Comparison of ENCODE assay signal across 16 mouse cellular contexts in the genomic region with DNA sequence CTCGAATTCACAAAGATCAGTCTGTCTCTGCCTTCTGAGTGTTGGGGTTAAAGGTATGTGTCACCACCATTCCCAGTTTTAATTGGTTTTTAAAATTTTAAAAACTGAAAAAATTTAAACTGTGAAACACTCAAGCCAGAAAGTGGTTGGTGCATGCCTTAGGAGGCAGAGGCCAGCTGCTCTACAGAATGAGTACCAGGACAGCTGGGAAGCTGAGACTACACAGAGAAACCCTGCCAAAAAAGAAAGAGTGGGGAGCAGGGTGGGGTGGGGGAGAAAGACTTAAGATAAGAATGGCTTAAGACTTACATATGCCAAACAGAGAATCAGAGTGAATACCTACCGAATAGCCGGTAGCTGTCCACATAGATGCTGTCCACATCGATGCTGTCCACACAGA.
A peak's percentile ranks its signal among the peaks of the same experiment; 100 is the strongest.
DNase-seq lines count a peak whose midpoint lies in the region; ATAC-seq and TF ChIP-seq lines count a peak whose summit lies in the region.
"Had no signal": no experiment of that assay in that cellular context is flagged by ENCODE, and none has a peak within 500 bp of the region (broad histone marks: within the 10 kb centered on the region; RNA-seq: fewer than 3 reads in every experiment).

No protein-coding gene starts in this region.

- no peak for DNase-seq in gastrocnemius, adult 2 months
- DNase-seq in gastrocnemius, adult 8-10 months (ENCODE audit: low spot score in 2 of 2), result no peak
- DNase-seq in cerebellum, adult 9-11 months, result no peak
- DNase-seq: cerebellum, adult 18-20 months; cerebellum, postnatal 10 days; gastrocnemius, postnatal 10 days had no signal

- no peaks in the 10 kb centered on the region for H3K79me2 ChIP-seq in myocyte (ENCODE audit: control insufficient read depth, insufficient read depth)

- H3K4me3 ChIP-seq in gastrocnemius, adult 2 months, result no peak overlapping the region
- H3K4me3 ChIP-seq in intestine, embryonic 15.5 days (replicated peaks), result no peak overlapping the region
- no peak overlapping the region for H3K4me3 ChIP-seq in intestine, embryonic 16.5 days (ENCODE audit: low read length)
- no peak overlapping the region for H3K4me3 ChIP-seq in brown adipose tissue, adult 24 weeks (ENCODE audit: insufficient read depth, low read depth, low read length)
- no peak overlapping the region for H3K4me3 ChIP-seq in myocyte
- H3K4me3 ChIP-seq: embryonic facial prominence, embryonic 15.5 days; erythroblast, embryonic 14.5 days; hindbrain, embryonic 10.5 days had no signal

- H3K4me1 ChIP-seq in intestine, embryonic 15.5 days (replicated peaks), result peaks cover 56% of the 10 kb centered on the region
- H3K4me1 ChIP-seq in intestine, embryonic 16.5 days (ENCODE audit: control insufficient read depth, insufficient read depth, low read length), result peaks cover 32% of the 10 kb centered on the region
- H3K4me1 ChIP-seq in brown adipose tissue, adult 24 weeks (ENCODE audit: control insufficient read depth, insufficient read depth, insufficient read length, low read length), result peaks cover 40% of the 10 kb centered on the region

- H3K27me3 ChIP-seq in intestine, embryonic 15.5 days (replicated peaks), result no peaks in the 10 kb centered on the region
- no peaks in the 10 kb centered on the region for H3K27me3 ChIP-seq in intestine, embryonic 16.5 days (replicated peaks; ENCODE audit: control insufficient read depth, insufficient read depth, low read length)
- no peaks in the 10 kb centered on the region for H3K27me3 ChIP-seq in myocyte (ENCODE audit: control insufficient read depth, insufficient read depth, insufficient read length)
- H3K27me3 ChIP-seq: embryonic facial prominence, embryonic 15.5 days; Patski had no signal

- TF ChIP-seq POLR2A in myocyte (IDR thresholded peaks at IDR 0.05; ENCODE audit: insufficient read length, low read depth), result no peak

- intact Hi-C loops in gastrocnemius, adult 2 months (cut with DNase I), result no loop called here

- no peaks in the 10 kb centered on the region for H3K36me3 ChIP-seq in intestine, embryonic 15.5 days
- no peaks in the 10 kb centered on the region for H3K36me3 ChIP-seq in intestine, embryonic 16.5 days (ENCODE audit: control insufficient read depth, insufficient read depth, low read length)
- H3K36me3 ChIP-seq in myocyte (ENCODE audit: control insufficient read depth, insufficient read depth), result no peaks in the 10 kb centered on the region
- H3K36me3 ChIP-seq: embryonic facial prominence, embryonic 15.5 days had no signal

- H3ac ChIP-seq in myocyte (ENCODE audit: control insufficient read depth, insufficient read length), result no peak overlapping the region

- H3K27ac ChIP-seq in gastrocnemius, adult 2 months, result 0 out of 2 replicates have a peak overlapping the region, but pooled peaks have one; percentile 69
- H3K27ac ChIP-seq in intestine, embryonic 15.5 days, result peak overlapping the region; percentile 40; the same call in 1 of the 2 replicates
- H3K27ac ChIP-seq in intestine, embryonic 16.5 days (ENCODE audit: low read length), result no peak overlapping the region
- H3K27ac ChIP-seq in brown adipose tissue, adult 24 weeks (replicated peaks; ENCODE audit: low read depth, low read length), result 0 out of 2 replicates have a peak overlapping the region, but pooled peaks have one; percentile 35
- H3K27ac ChIP-seq: embryonic facial prominence, embryonic 15.5 days; hindbrain, embryonic 14.5 days had no signal

- WGBS in intestine, embryonic 15.5 days, result 88% methylated on average over 4 of the region's 4 CpGs
- WGBS in intestine, embryonic 16.5 days, result 87% methylated on average over 4 of the region's 4 CpGs

- no peak for ATAC-seq in intestine, embryonic 15.5 days
- ATAC-seq in intestine, embryonic 16.5 days, result no peak
- ATAC-seq: intestine, postnatal 0 days; Patski had no signal

- no peak for TF ChIP-seq CTCF in gastrocnemius, adult 2 months (IDR thresholded peaks at IDR 0.05)

- H3K9me3 ChIP-seq in intestine, embryonic 15.5 days, result no peaks in the 10 kb centered on the region
- no peaks in the 10 kb centered on the region for H3K9me3 ChIP-seq in intestine, embryonic 16.5 days (ENCODE audit: control insufficient read depth, low read length)
- H3K9me3 ChIP-seq: embryonic facial prominence, embryonic 15.5 days; hindbrain, embryonic 10.5 days had no signal

- H3K4me2 ChIP-seq in intestine, embryonic 15.5 days (replicated peaks), result no peak overlapping the region
- H3K4me2 ChIP-seq in intestine, embryonic 16.5 days (ENCODE audit: low read depth, low read length), result no peak overlapping the region
- no peak overlapping the region for H3K4me2 ChIP-seq in myocyte (ENCODE audit: low read depth)
- H3K4me2 ChIP-seq: embryonic facial prominence, embryonic 15.5 days; hindbrain, embryonic 14.5 days had no signal

- no peak overlapping the region for H3K9ac ChIP-seq in intestine, embryonic 15.5 days
- no peak overlapping the region for H3K9ac ChIP-seq in intestine, embryonic 16.5 days (ENCODE audit: low read depth, low read length)
- H3K9ac ChIP-seq: embryonic facial prominence, embryonic 15.5 days; hindbrain, embryonic 14.5 days had no signal

TF ChIP-seq in myocyte, 11 proteins besides CTCF, POLR2A, EP300 and RAD21:
- TF ChIP-seq MAX (IDR thresholded peaks at IDR 0.05; ENCODE audit: low read depth), result no peak
- peak in 2 of 3 experiments; percentile 8 to 55 for TF ChIP-seq MYOD1 (IDR thresholded peaks at IDR 0.05; ENCODE audit: control insufficient read depth in 1 of 3, insufficient read length in 2 of 3, low read depth in 2 of 3)
- no peak for TF ChIP-seq TCF12 (IDR thresholded peaks at IDR 0.05; ENCODE audit: insufficient read depth, poor library complexity, severe bottlenecking)
- no peak for TF ChIP-seq POLR2AphosphoS2 (IDR thresholded peaks at IDR 0.05; ENCODE audit: insufficient read length, low read depth)
- TF ChIP-seq USF1 (IDR thresholded peaks at IDR 0.05; ENCODE audit: low read depth), result no peak
- TF ChIP-seq SRF (IDR thresholded peaks at IDR 0.05; ENCODE audit: control insufficient read depth, insufficient read length, low read depth), result no peak
